8 mouse cellular contexts compared by ENCODE assay signal in genomic region chr9:69133696-69134095, GRCm38 (mm10).
A peak's percentile ranks its signal among the peaks of the same experiment; 100 is the strongest.
DNase-seq lines count a peak whose midpoint lies in the region; ATAC-seq and TF ChIP-seq lines count a peak whose summit lies in the region.

No protein-coding gene starts in this region.

- no peak overlapping the region for H3K9ac ChIP-seq in neural tube, embryonic 15.5 days (replicated peaks)
- H3K9ac ChIP-seq in stomach, embryonic 15.5 days: no peak overlapping the region

- H3K4me3 ChIP-seq in neural tube, embryonic 15.5 days (replicated peaks): no peak overlapping the region
- H3K4me3 ChIP-seq in limb, embryonic 10.5 days: no peak overlapping the region
- no peak overlapping the region for H3K4me3 ChIP-seq in stomach, embryonic 15.5 days (replicated peaks)
- no peak overlapping the region for H3K4me3 ChIP-seq in layer of hippocampus, adult 2 months

- H3K4me1 ChIP-seq in neural tube, embryonic 15.5 days: peaks cover 8% of the 10 kb centered on the region
- peaks cover 34% of the 10 kb centered on the region for H3K4me1 ChIP-seq in limb, embryonic 10.5 days
- 0 out of 2 replicates have a peak, but pooled peaks cover 7% of the 10 kb centered on the region for H3K4me1 ChIP-seq in stomach, embryonic 15.5 days

- no peak overlapping the region for H3K4me2 ChIP-seq in neural tube, embryonic 15.5 days
- H3K4me2 ChIP-seq in stomach, embryonic 15.5 days: no peak overlapping the region

- H3K27ac ChIP-seq in neural tube, embryonic 15.5 days (replicated peaks): no peak overlapping the region
- H3K27ac ChIP-seq in limb, embryonic 10.5 days: peak overlapping the region; percentile 80
- H3K27ac ChIP-seq in stomach, embryonic 15.5 days: 0 out of 2 replicates have a peak overlapping the region, but pooled peaks have one; percentile 5
- H3K27ac ChIP-seq in layer of hippocampus, adult 2 months: no peak overlapping the region

- H3K36me3 ChIP-seq in neural tube, embryonic 15.5 days: no peaks in the 10 kb centered on the region
- no peaks in the 10 kb centered on the region for H3K36me3 ChIP-seq in limb, embryonic 10.5 days
- no peaks in the 10 kb centered on the region for H3K36me3 ChIP-seq in stomach, embryonic 15.5 days

- peak; percentile 47 for DNase-seq in cerebellum, adult 9-11 months
- no peak for DNase-seq in cerebellum, adult 18-20 months
- DNase-seq in neural tube, embryonic 10.5 days (ENCODE audit: extremely low spot score, low spot score): peak; percentile 25
- DNase-seq in limb, embryonic 10.5 days (ENCODE audit: low spot score): peak; percentile 86
- no peak for DNase-seq in thymus, postnatal 25 days
- no peak for DNase-seq in layer of hippocampus, adult 2 months (ENCODE audit: low spot score in 2 of 2)

- no peaks in the 10 kb centered on the region; the same call in 1 of the 2 replicates for H3K27me3 ChIP-seq in neural tube, embryonic 15.5 days (replicated peaks)
- H3K27me3 ChIP-seq in limb, embryonic 10.5 days (ENCODE audit: low read depth, poor library complexity, severe bottlenecking): peaks cover 48% of the 10 kb centered on the region
- H3K27me3 ChIP-seq in stomach, embryonic 15.5 days (replicated peaks): no peaks in the 10 kb centered on the region

- H3K9me3 ChIP-seq in neural tube, embryonic 15.5 days (replicated peaks): no peaks in the 10 kb centered on the region
- no peaks in the 10 kb centered on the region for H3K9me3 ChIP-seq in limb, embryonic 10.5 days (replicated peaks)
- no peaks in the 10 kb centered on the region for H3K9me3 ChIP-seq in stomach, embryonic 15.5 days

- ATAC-seq in neural tube, embryonic 15.5 days (ENCODE audit: low FRiP score): no peak
- ATAC-seq in stomach, embryonic 15.5 days (ENCODE audit: insufficient read depth, low FRiP score, low read depth): 0 out of 2 replicates have a peak, but pooled peaks have one; percentile 10

- WGBS in neural tube, embryonic 15.5 days: 72% methylated on average over 7 of the region's 7 CpGs
- WGBS in limb, embryonic 10.5 days: 14% methylated on average over 7 of the region's 7 CpGs
- 44% methylated on average over 7 of the region's 7 CpGs for WGBS in stomach, embryonic 15.5 days

- TF ChIP-seq CTCF in layer of hippocampus, adult 2 months (conservative IDR thresholded peaks at IDR 0.05): no peak

Comparison
In these comparisons a context has a peak if more than half of its experiments do, and no peak if none do; other contexts are left out.
1. DNase-seq: peak in cerebellum, adult 9-11 months (single experiment), neural tube, embryonic 10.5 days (single experiment) and limb, embryonic 10.5 days (single experiment); none in cerebellum, adult 18-20 months (0 of 2), thymus, postnatal 25 days (single experiment) and layer of hippocampus, adult 2 months (0 of 2).
2. H3K27ac ChIP-seq: peak in limb, embryonic 10.5 days (single experiment) and stomach, embryonic 15.5 days (single experiment); none in neural tube, embryonic 15.5 days (single experiment) and layer of hippocampus, adult 2 months (single experiment).